Mouse (Mus musculus) embryonic fibroblast, embryonic 13.5 days (primary cell): ENCODE data around the gene Hoxb4. TPM values are rescaled to one million over a fixed set of nuclear protein-coding genes. Genes with fewer than 3 reads are reported as not detected.

ENCODE experiments used
- H3K27ac ChIP-seq: 2 replicates; pipeline ENCODE4 v1.5.1; 2012; ENCODE audit warnings: low read length, control low read depth, inconsistent platforms; ENCODE audit not compliant: insufficient read depth
- H3K4me1 ChIP-seq: 2 replicates; pipeline ENCODE4 v1.6.1; 2011; ENCODE audit warnings: low read length; ENCODE audit not compliant: control insufficient read depth, insufficient read depth
- H3K4me3 ChIP-seq: 2 replicates; pipeline ENCODE4 v1.5.1; 2011; ENCODE audit warnings: mild to moderate bottlenecking, control low read depth, low read length; ENCODE audit not compliant: insufficient read depth
- CTCF ChIP-seq: IDR thresholded peaks from 2 replicates; pipeline ENCODE4 v1.5.1; 2011; ENCODE audit warnings: mild to moderate bottlenecking, control low read depth, low read length, moderate library complexity, borderline replicate concordance; ENCODE audit not compliant: insufficient read depth
- POLR2A ChIP-seq: IDR thresholded peaks from 2 replicates; pipeline ENCODE4 v1.6.1; 2011; ENCODE audit warnings: low read depth, mild to moderate bottlenecking, control low read depth, low read length, moderate library complexity
- polyA plus RNA-seq: library from polyadenylated mRNA; stranded (reverse); fragments of >200 nt; gene quantifications from 2 replicates; pipeline ENCODE4 v1.2.4, GENCODE M21; 2011; ENCODE audit warnings: low read depth; ENCODE audit not compliant: missing spikeins, insufficient read length

Hoxb4 gene
- polyA plus RNA-seq, 1 experiment, result 8.3 TPM

DNA sequence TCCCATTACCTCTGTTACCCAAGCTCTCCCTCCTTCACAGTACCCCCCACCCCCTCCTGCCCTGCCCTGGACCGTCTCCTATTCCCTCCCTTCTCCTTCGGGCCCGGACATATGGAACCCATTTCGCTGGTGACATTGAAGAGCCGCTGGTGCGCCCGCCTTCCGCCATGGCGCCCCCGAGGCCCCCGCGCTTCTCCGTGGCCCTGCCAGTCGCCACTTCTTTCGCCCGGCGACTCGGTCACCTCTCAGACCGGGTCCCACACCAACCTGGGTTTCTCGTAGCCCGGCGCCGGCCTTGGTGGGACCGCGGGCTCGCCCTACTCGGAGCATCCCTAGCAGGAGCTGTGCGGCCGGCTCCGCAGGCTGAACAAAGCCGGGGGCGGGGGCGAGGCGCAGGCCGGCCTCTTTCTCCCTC, 14.6 kb downstream of the Hoxb4 start:
- H3K4me3 ChIP-seq, result peak overlapping the region; percentile 23
- H3K4me1 ChIP-seq, result no peaks in the 10 kb centered on the region
- peak overlapping the region; percentile 81 for H3K27ac ChIP-seq
- TF ChIP-seq CTCF, result no peak
- TF ChIP-seq POLR2A, result 0 out of 2 replicates have a peak, but pooled peaks have one; percentile 15

DNA sequence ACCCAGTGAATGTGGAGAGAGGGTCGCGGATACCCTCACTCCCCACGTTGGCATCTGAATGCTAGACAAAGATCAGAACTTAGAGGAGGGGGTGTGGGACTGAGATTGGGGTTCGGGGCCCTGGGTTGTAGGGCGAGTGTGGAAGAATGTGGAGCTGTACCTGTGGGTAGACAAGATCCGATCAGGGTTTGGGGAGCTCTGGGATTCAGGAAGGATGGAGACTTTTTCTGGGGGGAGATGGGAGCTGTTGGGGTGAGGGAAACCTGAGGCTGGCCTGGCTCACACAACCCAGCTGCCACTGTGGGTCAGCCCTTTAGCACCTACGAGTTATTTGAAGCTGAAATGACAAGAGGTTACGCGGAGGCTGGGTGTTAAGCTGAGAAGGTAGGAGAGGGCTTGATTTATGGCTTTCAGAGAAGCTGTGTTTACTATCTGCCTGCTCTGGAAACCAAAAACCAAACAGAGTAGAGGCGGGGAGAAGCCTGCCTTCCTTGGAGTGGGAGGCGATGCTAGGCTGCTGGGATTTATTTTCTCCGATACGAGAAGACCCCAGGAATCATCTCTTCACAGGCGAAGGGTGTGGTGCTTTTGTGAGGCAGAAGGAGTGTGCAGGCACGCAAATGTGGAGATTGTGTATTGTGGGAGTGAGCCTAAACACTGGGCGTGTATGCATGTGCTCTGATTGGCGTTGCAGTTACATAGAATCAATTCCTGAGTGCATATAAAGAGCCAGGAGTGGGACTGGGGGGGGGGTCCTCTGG, 15.4 kb downstream of the Hoxb4 start:
- H3K27ac ChIP-seq, result peak overlapping the region; percentile 81
- no peaks in the 10 kb centered on the region for H3K4me1 ChIP-seq
- peak overlapping the region; percentile 23 for H3K4me3 ChIP-seq
- TF ChIP-seq CTCF (no peak), POLR2A (0 out of 2 replicates have a peak, but pooled peaks have one; percentile 8)

DNA sequence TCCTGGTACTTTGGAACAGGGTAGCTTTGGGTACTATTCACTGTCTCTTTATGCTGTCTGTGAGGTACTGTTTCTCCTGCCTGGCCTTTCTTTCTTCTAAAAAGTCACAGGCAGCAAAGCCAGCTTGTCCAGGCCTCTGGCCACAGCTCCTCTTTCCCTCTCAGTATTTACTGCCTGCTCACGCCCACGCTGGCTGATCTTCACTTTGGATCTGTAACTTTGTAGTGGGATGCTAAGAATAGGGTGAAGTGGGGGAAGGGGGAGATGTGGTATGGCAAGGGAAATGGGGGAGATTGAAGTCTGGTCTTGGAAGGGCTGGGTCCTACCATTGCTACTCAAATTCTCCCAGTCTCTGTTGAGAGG, 15.9 kb downstream of the Hoxb4 start:
- no peak for TF ChIP-seq CTCF
- no peak for TF ChIP-seq POLR2A
- Histone ChIP-seq H3K27ac (peak overlapping the region; percentile 81), H3K4me1 (peaks cover 1% of the 10 kb centered on the region; the same call in 1 of the 2 replicates), H3K4me3 (peak overlapping the region; percentile 23)

DNA sequence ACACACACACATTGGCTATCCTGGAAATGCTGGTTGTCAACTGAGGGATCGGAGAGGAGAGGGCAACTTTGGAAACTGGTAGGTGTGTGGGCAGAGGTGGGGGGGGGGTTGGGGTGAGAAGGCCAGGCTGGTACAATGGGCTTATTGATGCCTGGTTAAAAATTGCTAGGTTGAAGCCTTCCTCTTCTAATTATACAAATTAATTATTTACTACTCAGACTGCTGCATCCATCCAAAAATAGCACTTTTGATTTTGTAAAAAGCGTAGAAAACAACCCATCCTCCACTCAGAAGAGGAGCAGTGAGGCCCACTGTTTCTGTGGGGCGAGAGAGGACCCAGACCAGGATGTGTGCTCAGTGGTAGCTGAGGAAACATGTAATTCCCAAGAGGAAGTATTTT, 16.9 kb downstream of the Hoxb4 start:
- H3K4me3 ChIP-seq, result no peak overlapping the region
- no peak overlapping the region for H3K27ac ChIP-seq
- H3K4me1 ChIP-seq, result peaks cover 3% of the 10 kb centered on the region; the same call in 1 of the 2 replicates
- TF ChIP-seq CTCF (no peak), POLR2A (no peak)

DNA sequence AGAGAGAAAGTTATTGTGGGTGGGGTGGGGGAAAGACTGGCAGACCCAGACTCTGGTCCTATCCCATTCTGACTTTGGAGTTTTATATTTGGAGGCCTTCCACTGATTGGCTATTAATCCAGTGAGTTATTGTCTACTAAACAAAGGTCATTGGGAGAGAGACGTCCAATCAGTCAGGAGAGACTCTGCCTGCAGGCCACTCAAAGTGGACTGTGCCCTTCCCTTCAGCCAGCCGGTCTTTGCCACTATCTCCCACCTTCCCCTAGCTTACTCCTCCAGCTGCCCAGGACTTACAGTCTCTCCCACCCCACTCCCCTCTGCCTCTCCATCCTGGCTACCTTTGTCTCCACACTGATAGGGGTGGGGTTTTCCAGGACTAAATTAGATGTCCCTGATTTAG, 18.5 kb downstream of the Hoxb4 start:
- Histone ChIP-seq H3K4me3 (no peak overlapping the region), H3K4me1 (peaks cover 3% of the 10 kb centered on the region; the same call in 1 of the 2 replicates), H3K27ac (peak overlapping the region; percentile 21; the same call in 1 of the 2 replicates)
- TF ChIP-seq CTCF, result no peak
- no peak for TF ChIP-seq POLR2A

DNA sequence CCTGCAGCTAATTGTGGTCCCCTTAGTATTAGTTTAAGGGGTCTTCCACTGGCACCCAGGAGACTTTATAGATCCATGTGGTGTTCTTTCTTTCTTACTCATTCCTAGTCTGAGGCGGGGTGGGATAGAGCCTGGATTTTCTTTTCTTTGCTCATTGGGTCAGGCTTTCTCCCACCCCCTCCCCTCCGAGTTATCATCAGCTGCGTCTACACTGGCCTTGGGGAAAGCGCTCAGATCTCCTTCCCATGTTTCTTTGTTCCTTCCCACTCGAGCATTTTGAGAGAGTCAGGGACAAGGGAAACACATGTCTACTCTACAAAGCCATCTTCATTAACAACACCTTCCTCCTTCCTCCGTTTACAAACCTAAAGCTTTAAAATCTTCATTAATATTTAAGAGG, 19.0 kb downstream of the Hoxb4 start:
- Histone ChIP-seq H3K27ac (0 out of 2 replicates have a peak overlapping the region, but pooled peaks have one; percentile 21), H3K4me3 (no peak overlapping the region), H3K4me1 (peaks cover 3% of the 10 kb centered on the region; the same call in 1 of the 2 replicates)
- no peak for TF ChIP-seq POLR2A
- no peak for TF ChIP-seq CTCF

DNA sequence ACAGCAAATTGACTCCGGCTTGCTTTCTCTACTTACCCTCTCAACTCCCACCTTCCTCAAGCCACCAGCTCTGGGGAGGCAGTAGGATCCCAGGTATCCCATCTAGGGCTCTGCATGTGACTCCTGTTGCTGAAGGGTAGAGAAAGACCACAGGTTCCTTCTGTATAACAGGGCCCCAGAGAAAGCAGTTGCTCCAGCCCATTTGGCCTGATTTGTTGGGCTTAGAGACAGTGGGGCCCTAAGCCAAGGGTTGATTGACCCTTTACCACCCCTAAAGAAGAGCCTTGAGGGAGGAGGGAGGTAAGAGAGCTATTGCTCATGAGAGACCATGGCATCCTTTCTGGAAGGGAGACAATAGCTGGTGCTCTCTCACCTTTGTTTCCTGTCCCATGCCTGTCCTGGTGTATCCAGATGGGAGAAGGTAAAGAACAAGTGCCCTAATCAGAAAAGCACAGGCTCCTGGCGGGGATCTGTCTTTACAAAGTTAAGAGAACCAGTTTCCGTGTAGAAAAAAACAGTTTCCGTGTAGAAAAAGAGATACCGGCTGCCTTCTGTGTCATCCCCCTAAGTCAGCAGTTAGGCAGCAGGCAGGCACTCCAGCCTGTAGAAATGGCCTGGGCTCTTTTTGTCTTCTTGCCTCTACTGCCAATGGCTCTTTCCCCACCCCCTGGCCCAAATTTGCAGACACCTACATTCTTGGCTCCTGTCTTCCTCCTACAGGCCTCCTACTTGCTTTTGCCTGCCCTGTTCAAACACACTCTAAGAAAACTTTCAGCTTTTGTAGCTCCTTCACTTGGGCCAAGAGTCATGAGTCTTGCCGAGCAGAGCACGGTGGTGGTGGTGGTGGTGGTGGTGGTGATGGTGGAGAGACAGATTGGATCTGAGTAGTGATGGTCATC, 21.1 kb downstream of the Hoxb4 start:
- Histone ChIP-seq H3K27ac (peak overlapping the region; percentile 74), H3K4me3 (no peak overlapping the region), H3K4me1 (peaks cover 3% of the 10 kb centered on the region; the same call in 1 of the 2 replicates)
- TF ChIP-seq CTCF, result no peak
- TF ChIP-seq POLR2A, result no peak

DNA sequence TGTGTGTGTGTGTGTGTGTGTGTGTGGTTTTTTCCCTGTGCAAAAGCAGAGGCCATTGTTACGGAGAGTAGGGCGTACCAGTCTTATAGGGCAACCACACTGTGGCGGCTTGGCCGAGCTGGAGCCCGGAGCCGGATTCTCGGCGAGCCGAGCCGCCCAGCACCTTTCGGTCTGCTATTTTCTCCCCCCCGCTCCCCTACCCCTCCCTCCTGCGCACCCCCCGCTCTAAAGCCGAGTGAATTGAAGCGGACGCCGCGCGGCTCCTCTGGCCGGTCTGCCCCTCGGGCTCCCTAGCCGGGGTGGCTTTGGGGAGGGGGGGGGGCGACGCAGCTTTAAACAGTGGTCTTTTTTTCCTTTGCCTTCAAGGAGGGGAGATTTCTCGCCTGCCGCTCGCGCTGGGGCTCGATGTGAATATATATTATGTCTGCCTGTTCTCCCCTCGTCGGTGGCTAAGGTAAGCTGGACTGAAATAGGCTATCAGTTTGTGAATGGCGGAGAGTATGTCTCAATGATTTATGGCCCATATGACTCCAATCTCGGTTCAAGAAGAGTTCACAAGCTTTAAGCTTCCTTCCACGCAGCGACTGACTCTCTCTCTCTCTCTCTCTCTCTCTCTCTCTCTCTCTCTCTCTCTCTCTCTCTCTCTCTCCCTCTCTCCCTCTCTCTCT, 22.8 kb downstream of the Hoxb4 start:
- Histone ChIP-seq H3K4me1 (peaks cover 3% of the 10 kb centered on the region; the same call in 1 of the 2 replicates), H3K27ac (peak overlapping the region; percentile 77), H3K4me3 (peak overlapping the region; percentile 35)
- TF ChIP-seq POLR2A (no peak; the same call in 1 of the 2 replicates), CTCF (no peak)
